Mouse (Mus musculus) embryonic facial prominence, embryonic 12.5 days (tissue): Measurements from ENCODE around the gene 6030498E09Rik. TPM values are rescaled to one million over a fixed set of nuclear protein-coding genes. Genes with fewer than 3 reads are reported as not detected.

ENCODE experiments used
- microRNA-seq: library from miRNA; unstranded; fragments of <30 nt; microRNA quantifications from one replicate; pipeline ENCODE4, GENCODE M21; 2017
- polyA plus RNA-seq: library from polyadenylated mRNA; unstranded; fragments of >200 nt; fragmentation: Nextera tagmentation; extraction: Ambion mirVana; gene quantifications from 2 replicates; pipeline ENCODE4 v1.2.1, GENCODE M21; 2016

6030498E09Rik gene
- polyA plus RNA-seq, 1 experiment from 2014 or later, result not detected

Small RNA genes lying within 50 kb of the gene (microRNA-seq; reads per million reads assigned to microRNA genes)
- not detected for gene Gm25642

Other genes with a start within 250 kb of the 6030498E09Rik start
- 46.9 and 48.8 TPM in 2 replicates for gene Cul4b, start 196.5 kb upstream of the 6030498E09Rik start, polyA plus RNA-seq
- gene Mcts1, start 172.1 kb upstream of the 6030498E09Rik start, polyA plus RNA-seq, result 94.7 and 94.9 TPM in 2 replicates
- 21.9 and 23.1 TPM in 2 replicates for gene C1galt1c1, start 137.6 kb upstream of the 6030498E09Rik start, polyA plus RNA-seq